Mouse (Mus musculus) ovary, adult 10 weeks (tissue): Measurements from ENCODE around the gene Gm47969. TPM values are rescaled to one million over a fixed set of nuclear protein-coding genes. Genes with fewer than 3 reads are reported as not detected.

ENCODE experiments used
- polyA plus RNA-seq: library from polyadenylated mRNA; stranded (reverse); fragments of 350-450 nt; fragmentation: Illumina TruSeq; extraction: RNeasy Lipid Tissue Mini Kit (QIAGEN cat#74804); gene quantifications from one replicate; pipeline ENCODE4 v1.2.3, GENCODE M21; 2014

The Gm47969 gene
- polyA plus RNA-seq: not detected

DNA sequence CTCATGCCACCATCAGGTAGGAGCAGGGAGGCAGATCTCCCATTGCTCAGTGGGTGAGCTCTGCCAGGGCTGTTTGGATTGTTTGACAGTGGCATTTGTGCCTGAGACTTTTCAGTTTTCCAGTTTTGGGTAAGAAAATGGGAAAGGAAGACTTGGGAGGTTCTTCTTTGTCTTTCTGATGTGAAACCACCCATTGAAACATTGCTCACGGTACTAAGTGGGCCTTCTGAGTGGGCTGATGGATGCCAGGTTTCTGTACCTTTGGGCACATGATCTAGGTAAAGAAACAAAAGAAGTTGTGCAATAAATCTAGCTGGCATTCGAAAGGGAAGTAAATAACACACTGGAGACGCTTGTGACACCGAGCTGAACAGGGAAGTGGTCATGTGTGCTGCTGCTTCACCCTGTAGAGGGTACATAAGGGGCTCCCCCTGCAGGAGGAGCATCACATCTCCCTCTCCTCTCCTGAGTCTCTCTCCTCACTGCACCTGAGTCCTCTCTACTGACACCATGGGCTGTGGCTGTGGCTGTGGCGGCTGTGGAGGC is at the start of gene Gm47969:
TSS of gene Gm47969 (plus strand) at position 51 of the 546 bp plus-strand sequence.

DNA sequence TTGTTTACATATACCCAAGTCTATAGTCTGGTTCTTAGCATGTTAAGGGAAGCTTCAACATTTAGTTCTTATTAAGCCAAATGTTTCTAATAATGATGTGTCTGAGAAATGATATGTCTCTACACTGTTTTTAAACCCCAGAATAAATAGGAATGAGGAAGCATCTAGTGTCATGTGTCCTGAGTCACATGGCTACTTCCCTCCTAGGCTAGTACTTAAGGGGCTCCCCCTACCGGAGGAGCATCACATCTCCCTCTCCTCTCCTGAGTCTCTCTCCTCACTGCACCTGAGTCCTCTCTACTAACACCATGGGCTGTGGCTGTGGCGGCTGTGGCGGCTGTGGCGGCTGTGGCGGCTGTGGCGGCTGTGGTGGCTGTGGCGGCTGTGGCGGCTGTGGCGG is 44.4 kb upstream of the Gm47969 start, which contains the start of gene Gm47959:
TSS of gene Gm47959 (plus strand) at position 243 of the 400 bp plus-strand sequence.

DNA sequence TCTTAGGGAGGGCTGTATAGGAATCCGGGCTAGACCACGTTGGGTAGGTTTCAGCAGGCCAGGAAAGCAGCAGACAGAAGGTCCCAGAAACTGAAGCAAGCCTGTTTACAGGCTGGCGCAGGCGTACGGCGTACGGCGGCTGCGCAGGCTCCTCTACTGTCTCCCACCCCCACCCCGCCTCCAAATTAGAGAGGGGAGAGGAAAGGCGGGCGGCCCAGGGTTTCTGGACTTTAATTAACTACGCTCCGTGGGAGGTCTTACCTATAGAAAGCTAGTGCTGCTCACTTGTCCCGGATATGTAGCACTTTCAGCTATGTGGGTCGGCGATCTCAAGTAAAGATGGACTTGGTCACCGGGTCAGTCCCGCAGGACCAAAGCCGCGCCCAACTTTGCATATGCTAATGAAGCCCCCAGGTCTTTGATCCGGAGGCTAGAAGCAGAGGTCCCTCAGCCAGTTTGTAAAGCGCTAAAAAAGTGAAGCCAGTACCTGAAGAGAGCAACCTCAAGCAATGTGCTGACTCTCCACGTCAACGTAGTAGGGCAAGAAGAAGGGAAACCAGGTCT is 6.5 kb upstream of the Gm47969 start, which contains the start of gene Slc19a3:
TSS of gene Slc19a3 (minus strand) at position 340 of the 564 bp plus-strand sequence.

DNA sequence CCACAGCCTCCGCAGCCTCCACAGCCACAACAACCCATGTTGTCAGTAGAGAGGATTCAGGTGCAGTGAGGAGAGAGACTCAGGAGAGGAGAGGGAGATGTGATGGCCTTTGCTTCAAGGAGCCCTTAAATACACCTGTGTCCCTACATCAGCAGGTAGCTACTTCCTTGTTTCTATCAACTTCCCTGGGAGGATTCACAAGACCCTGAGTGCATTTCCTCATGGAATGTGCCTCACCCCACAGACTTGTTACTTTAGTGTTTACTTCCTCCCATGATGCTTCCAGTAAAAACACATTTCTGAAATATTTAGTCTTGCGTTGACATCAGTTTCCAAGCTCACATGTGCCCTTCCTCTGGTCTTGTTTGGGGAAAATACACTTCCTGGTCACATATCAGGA is 2.4 kb upstream of the Gm47969 start, which contains the start of gene Krtap28-10:
TSS of gene Krtap28-10 (minus strand) at position 101 of the 400 bp plus-strand sequence.

DNA sequence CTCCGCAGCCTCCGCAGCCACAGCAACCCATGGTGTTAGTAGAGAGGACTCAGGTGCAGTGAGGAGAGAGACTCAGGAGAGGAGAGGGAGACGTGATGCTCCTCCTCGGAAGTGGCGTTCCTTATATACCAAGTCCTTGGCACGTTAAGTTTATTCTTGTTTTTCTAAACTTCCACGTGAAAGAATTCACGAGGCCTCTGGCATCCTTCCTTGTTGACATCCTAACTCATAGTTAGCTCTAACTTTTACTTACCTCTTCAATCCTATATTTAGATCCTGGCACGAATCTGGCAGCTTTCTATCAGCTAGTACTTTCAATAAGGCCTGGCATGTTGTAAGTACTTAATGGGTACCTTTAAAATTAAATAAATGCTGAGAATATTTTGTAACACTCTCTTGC is 14.5 kb downstream of the Gm47969 start, which contains the start of gene A030005K14Rik:
TSS of gene A030005K14Rik (minus strand) at position 101 of the 400 bp plus-strand sequence.

DNA sequence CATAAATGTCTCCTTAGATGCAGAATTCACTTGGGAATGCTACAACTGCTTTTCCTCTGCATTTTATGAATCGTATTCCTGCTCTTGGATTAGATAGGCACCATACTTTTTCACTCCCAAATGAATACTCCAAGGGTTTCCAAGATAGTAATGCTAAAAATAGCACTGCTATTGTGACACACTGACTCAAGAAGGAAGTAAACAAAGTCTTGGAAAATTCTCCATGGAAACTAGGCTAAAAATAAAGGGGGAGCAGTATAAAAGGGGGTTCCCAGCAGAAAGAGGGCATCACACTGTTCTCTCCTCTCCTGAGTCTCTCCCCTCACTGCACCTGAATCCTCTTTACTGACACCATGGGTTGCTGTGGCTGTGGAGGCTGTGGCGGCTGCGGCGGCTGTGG is 15.9 kb downstream of the Gm47969 start, which contains the start of gene Krtap28-13:
TSS of gene Krtap28-13 (plus strand) at position 288 of the 400 bp plus-strand sequence.

Other genes with a start within 250 kb of the Gm47969 start
- 113 TPM for gene Agfg1, start 205.4 kb upstream of the Gm47969 start, polyA plus RNA-seq
- not detected for gene A030005L19Rik, start 131.6 kb upstream of the Gm47969 start, polyA plus RNA-seq
- gene A030014E15Rik, start 120.0 kb upstream of the Gm47969 start, polyA plus RNA-seq: not detected
- gene Gm6217, start 113.5 kb upstream of the Gm47969 start, polyA plus RNA-seq: not detected
- gene A030003K21Rik, start 101.5 kb upstream of the Gm47969 start, polyA plus RNA-seq: not detected
- gene Gm7544, start 88.9 kb upstream of the Gm47969 start, polyA plus RNA-seq: not detected
- not detected for gene Gm47955, start 84.6 kb upstream of the Gm47969 start, polyA plus RNA-seq
- gene Gm47959, start 44.4 kb upstream of the Gm47969 start, polyA plus RNA-seq: not detected
- gene Slc19a3, start 6.5 kb upstream of the Gm47969 start, polyA plus RNA-seq: 4.0 TPM
- not detected for gene Krtap28-10, start 2.5 kb upstream of the Gm47969 start, polyA plus RNA-seq
- not detected for gene A030005K14Rik, start 14.4 kb downstream of the Gm47969 start, polyA plus RNA-seq
- not detected for gene Krtap28-13, start 16.0 kb downstream of the Gm47969 start, polyA plus RNA-seq
- not detected for gene Ccl20, start 71.8 kb downstream of the Gm47969 start, polyA plus RNA-seq
- 1.8 TPM for gene Daw1, start 114.8 kb downstream of the Gm47969 start, polyA plus RNA-seq